Mouse (Mus musculus) liver, embryonic 14.5 days (tissue): ENCODE results near the gene Ptprf.

Experiments used
- CTCF ChIP-seq: IDR thresholded peaks from 2 replicates; pipeline ENCODE4 v1.5.1; 2016; ENCODE audit warnings: antibody characterized with exemption, low read depth, control low read depth
- EP300 ChIP-seq: IDR thresholded peaks from 2 replicates; pipeline ENCODE4 v1.6.1; 2016; ENCODE audit warnings: antibody characterized with exemption, low read depth

DNA sequence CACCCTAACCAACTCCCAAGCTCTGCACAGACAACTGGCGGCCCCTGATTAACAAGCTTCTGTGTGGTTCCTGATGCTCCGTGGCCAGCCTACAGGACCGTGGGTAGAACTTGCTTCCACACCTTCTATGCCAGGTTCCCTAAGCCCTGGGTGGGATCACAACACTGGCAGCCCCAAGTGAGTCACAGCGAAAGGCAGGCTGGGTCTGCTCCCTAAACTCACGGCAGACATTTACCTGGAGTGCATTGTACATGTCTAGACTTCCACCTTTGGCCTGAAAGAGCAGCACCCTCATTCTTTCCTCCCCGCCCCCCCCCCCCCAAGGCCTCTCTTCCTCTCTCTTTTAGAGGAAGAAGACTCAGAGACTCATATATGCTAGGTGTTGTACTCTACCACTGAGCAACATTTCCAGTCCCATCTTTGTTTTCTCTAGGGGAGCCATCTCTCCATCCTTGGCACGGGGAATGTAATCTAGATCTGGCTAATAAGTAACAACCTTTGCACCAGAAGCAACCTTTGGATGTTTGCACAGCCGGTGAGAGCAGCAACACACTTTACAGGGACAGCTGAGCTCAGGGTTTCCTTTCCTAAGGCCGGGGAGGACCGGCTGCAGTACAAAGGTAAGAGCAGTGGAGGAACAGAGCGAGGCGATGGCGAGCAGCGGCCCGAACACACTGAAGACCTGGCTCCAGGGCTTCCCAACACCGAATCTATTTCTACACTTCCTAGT, 51.1 kb downstream of the Ptprf start:
- TF ChIP-seq CTCF (no peak), EP300 (no peak)
